Mouse (Mus musculus) neural tube, embryonic 15.5 days (tissue): Measurements from ENCODE around the gene Ubash3b. TPM values are rescaled to one million over a fixed set of nuclear protein-coding genes. Genes with fewer than 3 reads are reported as not detected.

Experiments used
- ATAC-seq: fragments of 200-750 bp; cut with Nextera tagmentation; 2 replicates; pipeline ENCODE4 v1.8.0; 2017; ENCODE audit warnings: mild to moderate bottlenecking, moderate TSS enrichment, moderate library complexity; ENCODE audit not compliant: low FRiP score
- H3K27ac ChIP-seq: fragments of 300-500 bp; sonication (generic); replicated peaks from 2 replicates; pipeline ENCODE4 v1.5.1; 2015; ENCODE audit warnings: mild to moderate bottlenecking, inconsistent platforms
- H3K27me3 ChIP-seq: fragments of 300-500 bp; sonication (generic); replicated peaks from 2 replicates; pipeline ENCODE4 v1.6.1; 2015; ENCODE audit warnings: inconsistent platforms
- H3K36me3 ChIP-seq: fragments of 300-500 bp; sonication (generic); 2 replicates; pipeline ENCODE4 v1.6.1; 2015; ENCODE audit warnings: inconsistent platforms
- H3K4me1 ChIP-seq: fragments of 300-500 bp; sonication (generic); 2 replicates; pipeline ENCODE4 v1.6.1; 2015; ENCODE audit warnings: inconsistent platforms
- H3K4me2 ChIP-seq: fragments of 300-500 bp; sonication (generic); 2 replicates; pipeline ENCODE4 v1.6.1; 2015; ENCODE audit warnings: inconsistent platforms, mild to moderate bottlenecking, moderate library complexity
- H3K4me3 ChIP-seq: fragments of 300-500 bp; sonication (generic); replicated peaks from 2 replicates; pipeline ENCODE4 v1.5.1; 2015; ENCODE audit warnings: mild to moderate bottlenecking, inconsistent platforms
- H3K9ac ChIP-seq: fragments of 300-500 bp; sonication (generic); replicated peaks from 2 replicates; pipeline ENCODE4 v1.6.1; 2015; ENCODE audit warnings: mild to moderate bottlenecking, inconsistent platforms
- H3K9me3 ChIP-seq: fragments of 300-500 bp; sonication (generic); replicated peaks from 2 replicates; pipeline ENCODE4 v1.6.1; 2016; ENCODE audit warnings: inconsistent platforms
- WGBS: fragments of 180-500 bp; shearing (Covaris S2); methylation state at CpG from one replicate; pipeline ENCODE4 v1.1.7; 2015; ENCODE audit warnings: mixed read lengths; 5-methylcytosine and 5-hydroxymethylcytosine counted together
- polyA plus RNA-seq: library from polyadenylated mRNA; unstranded; fragments of >200 nt; fragmentation: Nextera tagmentation; extraction: Ambion mirVana; gene quantifications from 2 replicates; pipeline ENCODE4 v1.2.1, GENCODE M21; 2015

Gene Ubash3b
- polyA plus RNA-seq, 1 experiment from 2014 or later: 28.4 TPM

DNA sequence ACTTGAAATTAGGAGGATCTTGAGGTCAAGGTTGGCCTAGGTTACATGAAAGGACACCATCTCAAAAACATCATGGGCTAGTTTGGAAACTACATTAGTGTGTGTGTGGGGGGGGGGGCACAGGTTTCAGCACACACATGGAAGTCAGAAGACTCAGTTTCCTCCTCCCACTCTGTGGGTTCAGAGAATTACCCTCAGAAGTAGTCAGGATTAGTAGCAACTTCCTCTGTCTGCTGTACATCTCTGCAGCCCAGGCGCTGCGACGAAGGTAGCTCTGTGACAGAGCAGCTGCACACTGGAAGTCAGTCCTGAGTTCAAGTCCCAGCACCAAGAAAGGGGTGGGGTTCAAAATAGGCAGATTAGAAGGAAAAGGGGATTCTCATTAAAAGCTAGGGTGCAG lies 32.2 kb downstream of the Ubash3b start:
- Histone ChIP-seq H3K27me3 (no peaks in the 10 kb centered on the region), H3K9me3 (no peaks in the 10 kb centered on the region), H3K4me2 (no peak overlapping the region), H3K4me1 (peaks cover 18% of the 10 kb centered on the region), H3K9ac (no peak overlapping the region), H3K27ac (peak overlapping the region; percentile 13; the same call in 1 of the 2 replicates), H3K4me3 (no peak overlapping the region), H3K36me3 (no peaks in the 10 kb centered on the region)
- WGBS: 95% methylated on average over 3 of the region's 3 CpGs
- no peak for ATAC-seq

DNA sequence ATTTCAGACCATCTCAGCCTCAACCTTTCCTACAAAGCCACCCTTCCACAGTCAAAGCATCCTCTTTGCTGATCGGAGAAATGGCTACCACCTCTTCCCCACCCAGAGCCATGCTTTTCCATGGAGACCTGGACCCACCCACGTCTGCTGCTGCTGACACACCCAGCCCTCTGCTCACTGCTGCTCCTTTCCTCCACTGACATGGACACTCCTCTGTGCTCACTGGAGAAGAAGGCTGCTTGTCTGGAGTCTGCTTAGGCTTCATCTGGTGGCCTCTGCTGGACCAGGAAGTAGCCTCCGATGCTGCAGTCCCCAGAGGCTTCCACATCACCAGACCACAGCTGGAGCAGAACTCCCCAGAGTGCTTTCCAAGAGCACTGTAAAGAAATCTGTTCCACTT lies 34.8 kb downstream of the Ubash3b start:
- H3K27me3 ChIP-seq: no peaks in the 10 kb centered on the region
- no peak for ATAC-seq
- H3K4me2 ChIP-seq: no peak overlapping the region
- peaks cover 28% of the 10 kb centered on the region for H3K4me1 ChIP-seq
- H3K4me3 ChIP-seq: no peak overlapping the region
- no peak overlapping the region for H3K9ac ChIP-seq
- 71% methylated on average over 3 of the region's 3 CpGs for WGBS
- no peak overlapping the region for H3K27ac ChIP-seq
- H3K36me3 ChIP-seq: no peaks in the 10 kb centered on the region
- no peaks in the 10 kb centered on the region for H3K9me3 ChIP-seq

DNA sequence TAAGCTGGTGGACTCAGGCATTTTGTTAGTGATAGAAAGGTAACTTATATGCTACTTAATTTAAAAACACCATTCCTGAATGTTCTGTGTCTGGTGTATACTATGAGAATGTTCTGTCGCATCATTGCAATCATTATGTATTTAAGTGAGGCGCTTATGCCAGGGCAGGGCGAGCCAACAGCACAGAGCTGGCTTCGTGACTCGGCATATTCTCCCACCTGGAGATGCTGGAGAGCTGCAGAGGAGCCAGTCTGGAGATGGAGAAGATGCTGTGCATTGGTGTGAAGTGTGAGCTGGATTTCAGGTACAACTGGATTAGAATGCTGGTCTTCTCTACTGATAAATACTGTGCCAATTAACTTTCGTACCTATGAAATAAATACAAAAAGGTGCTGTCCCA lies 37.2 kb downstream of the Ubash3b start:
- Histone ChIP-seq H3K4me1 (peaks cover 17% of the 10 kb centered on the region), H3K4me3 (no peak overlapping the region), H3K9ac (no peak overlapping the region), H3K36me3 (no peaks in the 10 kb centered on the region), H3K27ac (no peak overlapping the region), H3K4me2 (no peak overlapping the region), H3K27me3 (no peaks in the 10 kb centered on the region), H3K9me3 (no peaks in the 10 kb centered on the region)
- ATAC-seq: no peak
- 95% methylated on average over 6 of the region's 6 CpGs for WGBS

DNA sequence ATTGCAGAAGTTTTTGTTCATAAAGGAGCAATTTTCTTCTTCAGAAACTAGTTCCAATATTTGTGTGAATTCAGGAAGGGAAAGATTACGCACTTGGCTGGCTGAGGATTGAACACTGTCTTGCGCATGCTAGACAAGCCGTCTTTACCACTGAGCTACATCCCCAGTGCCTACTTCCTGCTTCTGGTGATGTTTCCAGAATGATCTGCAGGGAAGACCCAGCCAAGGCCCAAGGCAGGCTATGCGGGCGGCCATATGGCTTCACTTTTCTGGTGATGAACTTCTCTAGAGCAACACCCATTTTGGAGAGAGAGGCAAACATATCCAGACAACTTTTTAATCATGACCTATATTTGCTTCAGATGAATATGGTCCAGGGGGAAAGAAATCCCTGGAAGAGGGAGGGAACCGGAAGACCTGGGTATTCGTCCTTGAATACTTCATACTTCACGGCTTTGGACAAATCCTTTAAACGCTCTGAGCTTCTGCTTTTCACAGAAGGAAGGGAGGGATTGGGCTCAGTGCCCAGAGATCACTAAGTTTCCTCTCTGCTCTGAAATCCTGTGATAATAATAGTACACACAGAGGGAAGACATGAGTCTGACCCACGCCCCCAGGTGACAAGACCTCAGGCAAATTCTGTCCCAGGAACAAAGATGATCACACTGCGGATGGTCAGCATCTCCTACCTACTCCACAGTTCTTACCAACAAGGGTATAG lies 38.9 kb downstream of the Ubash3b start:
- H3K9me3 ChIP-seq: no peaks in the 10 kb centered on the region
- H3K4me2 ChIP-seq: no peak overlapping the region
- no peak overlapping the region for H3K4me3 ChIP-seq
- no peak overlapping the region for H3K27ac ChIP-seq
- H3K36me3 ChIP-seq: no peaks in the 10 kb centered on the region
- H3K27me3 ChIP-seq: no peaks in the 10 kb centered on the region
- H3K9ac ChIP-seq: no peak overlapping the region
- ATAC-seq: no peak
- peaks cover 24% of the 10 kb centered on the region for H3K4me1 ChIP-seq
- 78% methylated on average over 11 of the region's 11 CpGs for WGBS

DNA sequence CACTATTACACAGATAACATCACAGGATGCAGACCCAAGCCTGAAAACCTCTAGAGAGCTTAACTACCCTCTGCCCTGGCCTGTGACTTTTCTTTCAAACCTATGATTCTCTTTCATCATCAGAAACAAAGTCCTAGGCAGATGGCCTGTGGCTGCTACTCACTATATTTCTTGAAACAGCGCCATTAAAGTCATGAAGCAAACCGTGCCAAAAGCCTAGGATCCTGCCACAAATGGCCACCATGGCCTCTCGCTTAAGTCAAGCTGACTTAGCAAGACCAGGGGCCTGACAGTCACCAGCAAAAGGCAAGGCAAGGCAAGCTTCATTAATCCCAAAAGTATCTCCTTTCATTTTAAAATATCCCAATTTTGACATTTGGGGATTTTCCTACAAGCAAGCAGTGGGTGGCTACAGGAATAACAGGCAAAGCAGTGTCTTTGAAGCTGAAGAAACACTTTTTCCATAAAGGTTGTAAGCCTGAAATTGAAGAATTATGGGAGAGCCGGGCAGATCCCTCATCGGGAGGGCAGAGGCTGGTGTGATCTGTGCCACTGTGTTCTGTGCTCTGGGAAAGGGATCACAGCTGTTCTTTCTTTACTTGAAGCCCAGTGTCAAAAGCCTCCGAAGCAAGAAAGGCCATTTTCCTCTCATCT lies 39.7 kb downstream of the Ubash3b start:
- H3K27me3 ChIP-seq: no peaks in the 10 kb centered on the region
- 73% methylated on average over 6 of the region's 6 CpGs for WGBS
- no peak overlapping the region for H3K4me3 ChIP-seq
- no peak for ATAC-seq
- no peak overlapping the region for H3K4me2 ChIP-seq
- no peaks in the 10 kb centered on the region for H3K9me3 ChIP-seq
- H3K9ac ChIP-seq: no peak overlapping the region
- H3K27ac ChIP-seq: no peak overlapping the region
- H3K4me1 ChIP-seq: peaks cover 27% of the 10 kb centered on the region
- no peaks in the 10 kb centered on the region for H3K36me3 ChIP-seq

DNA sequence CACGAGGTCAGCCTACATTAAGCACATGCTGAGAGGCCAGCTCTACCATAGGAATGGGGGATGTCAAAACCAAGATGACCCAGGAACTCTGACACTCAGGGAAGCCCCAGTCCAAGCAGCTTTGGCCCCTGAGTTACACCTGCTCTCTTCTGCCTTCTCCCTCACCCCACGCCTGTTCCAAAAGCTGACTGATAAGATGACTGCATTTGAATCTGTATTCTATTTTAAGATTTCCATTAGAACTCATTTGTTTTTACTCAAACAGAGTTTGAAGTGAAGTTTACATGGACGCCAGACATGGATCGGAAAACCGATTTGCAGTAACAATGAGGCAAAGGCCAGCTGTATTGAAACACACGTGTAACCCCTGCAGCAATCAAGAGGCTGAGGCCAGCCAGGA lies 41.5 kb downstream of the Ubash3b start:
- Histone ChIP-seq H3K27me3 (no peaks in the 10 kb centered on the region), H3K36me3 (no peaks in the 10 kb centered on the region), H3K27ac (no peak overlapping the region), H3K4me1 (peaks cover 25% of the 10 kb centered on the region), H3K4me2 (no peak overlapping the region), H3K4me3 (no peak overlapping the region), H3K9me3 (no peaks in the 10 kb centered on the region), H3K9ac (no peak overlapping the region)
- 82% methylated on average over 6 of the region's 6 CpGs for WGBS
- ATAC-seq: no peak

DNA sequence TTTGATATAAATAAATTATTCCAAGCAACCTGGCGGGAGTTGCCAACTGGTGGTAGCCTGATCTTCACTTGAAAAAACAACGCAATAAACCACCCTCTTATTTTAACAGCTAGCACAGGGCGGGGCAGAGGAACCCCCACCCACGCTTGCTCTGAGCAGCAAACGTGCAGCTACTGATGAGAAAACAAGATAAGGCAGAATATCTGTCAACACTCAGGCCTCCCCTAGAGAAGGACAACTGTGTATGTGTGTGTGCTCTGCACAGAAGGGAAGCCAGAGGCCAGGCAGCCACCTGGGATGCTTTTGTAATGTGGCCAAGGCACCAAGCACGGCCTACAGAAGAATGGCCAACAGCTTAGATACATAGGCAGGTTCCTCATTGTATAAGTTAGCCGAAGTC lies 43.4 kb downstream of the Ubash3b start:
- peaks cover 25% of the 10 kb centered on the region for H3K4me1 ChIP-seq
- no peaks in the 10 kb centered on the region for H3K27me3 ChIP-seq
- ATAC-seq: no peak
- H3K4me2 ChIP-seq: no peak overlapping the region
- H3K9me3 ChIP-seq: no peaks in the 10 kb centered on the region
- WGBS: 65% methylated on average over 7 of the region's 7 CpGs
- H3K27ac ChIP-seq: no peak overlapping the region
- no peak overlapping the region for H3K9ac ChIP-seq
- H3K36me3 ChIP-seq: no peaks in the 10 kb centered on the region
- H3K4me3 ChIP-seq: no peak overlapping the region

DNA sequence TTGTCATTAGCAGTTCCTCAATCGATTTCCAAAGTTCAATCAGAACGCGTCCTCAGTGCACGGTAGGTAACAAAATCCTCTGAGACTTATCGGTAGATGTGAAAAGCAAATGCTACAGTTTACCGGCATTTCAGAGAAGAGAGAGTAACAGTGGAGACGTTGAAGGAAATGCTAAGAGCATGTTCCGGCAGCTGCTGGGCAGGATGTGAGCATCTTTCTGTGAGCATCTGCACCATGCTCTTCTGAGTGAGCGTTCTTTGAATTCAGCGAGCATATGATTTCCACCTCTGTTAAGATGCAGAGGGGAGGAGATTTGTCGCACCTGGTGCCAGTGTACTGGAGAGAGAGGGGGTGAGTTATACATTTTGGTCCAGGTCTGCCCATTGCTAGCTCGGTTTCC lies 45.4 kb downstream of the Ubash3b start:
- ATAC-seq: no peak
- no peak overlapping the region for H3K27ac ChIP-seq
- no peaks in the 10 kb centered on the region for H3K27me3 ChIP-seq
- no peak overlapping the region for H3K9ac ChIP-seq
- H3K9me3 ChIP-seq: no peaks in the 10 kb centered on the region
- peaks cover 12% of the 10 kb centered on the region for H3K4me1 ChIP-seq
- no peak overlapping the region for H3K4me3 ChIP-seq
- 89% methylated on average over 12 of the region's 12 CpGs for WGBS
- no peak overlapping the region for H3K4me2 ChIP-seq
- no peaks in the 10 kb centered on the region for H3K36me3 ChIP-seq

DNA sequence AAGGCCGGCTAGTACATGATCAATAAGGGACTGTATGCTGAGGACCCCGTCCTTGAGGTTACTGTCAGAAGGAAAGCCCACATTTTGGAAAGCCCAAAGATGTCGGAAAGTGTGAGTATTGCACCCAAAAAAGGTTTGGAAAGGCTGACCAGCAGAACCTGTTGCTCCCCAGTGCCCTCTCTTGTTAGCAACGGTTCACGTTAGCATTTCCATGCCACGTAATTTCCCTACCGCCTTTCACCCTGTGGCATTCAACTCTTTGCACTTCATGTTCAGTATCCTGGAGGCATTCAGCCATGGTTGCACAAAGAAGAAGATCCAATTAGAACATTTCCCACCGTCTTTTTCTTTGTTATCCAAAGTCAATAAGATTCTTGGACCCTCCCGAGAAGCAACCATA lies 47.1 kb downstream of the Ubash3b start:
- peaks cover 15% of the 10 kb centered on the region for H3K4me1 ChIP-seq
- no peak overlapping the region for H3K4me3 ChIP-seq
- no peaks in the 10 kb centered on the region for H3K36me3 ChIP-seq
- no peaks in the 10 kb centered on the region for H3K27me3 ChIP-seq
- ATAC-seq: no peak
- no peak overlapping the region for H3K9ac ChIP-seq
- no peak overlapping the region for H3K27ac ChIP-seq
- H3K9me3 ChIP-seq: no peaks in the 10 kb centered on the region
- no peak overlapping the region for H3K4me2 ChIP-seq
- 87% methylated on average over 9 of the region's 9 CpGs for WGBS

DNA sequence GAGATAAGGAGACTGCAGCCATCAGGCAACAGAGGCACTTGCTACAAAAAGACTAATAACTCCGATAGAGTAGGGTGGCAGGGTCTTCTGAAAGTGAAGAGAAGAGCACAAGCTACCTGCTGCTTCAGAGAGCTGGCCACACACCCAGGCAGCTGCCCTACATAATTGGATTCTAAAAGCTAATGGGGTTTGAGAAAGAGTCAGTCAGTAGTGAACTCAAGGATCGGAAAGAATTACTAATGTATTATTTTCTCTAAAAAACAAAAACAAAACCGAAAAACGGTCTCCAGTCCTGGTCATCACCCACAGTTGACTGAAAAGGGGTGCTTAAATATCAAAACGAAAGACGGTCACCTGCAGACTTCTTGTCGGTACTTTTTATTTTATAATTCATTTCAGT lies 51.7 kb downstream of the Ubash3b start:
- Histone ChIP-seq H3K27ac (0 out of 2 replicates have a peak overlapping the region, but pooled peaks have one; percentile 28), H3K4me3 (no peak overlapping the region), H3K36me3 (no peaks in the 10 kb centered on the region), H3K9ac (no peak overlapping the region), H3K4me2 (no peak overlapping the region), H3K4me1 (peaks cover 27% of the 10 kb centered on the region), H3K27me3 (no peaks in the 10 kb centered on the region), H3K9me3 (no peaks in the 10 kb centered on the region)
- no peak for ATAC-seq
- 89% methylated on average over 7 of the region's 7 CpGs for WGBS

DNA sequence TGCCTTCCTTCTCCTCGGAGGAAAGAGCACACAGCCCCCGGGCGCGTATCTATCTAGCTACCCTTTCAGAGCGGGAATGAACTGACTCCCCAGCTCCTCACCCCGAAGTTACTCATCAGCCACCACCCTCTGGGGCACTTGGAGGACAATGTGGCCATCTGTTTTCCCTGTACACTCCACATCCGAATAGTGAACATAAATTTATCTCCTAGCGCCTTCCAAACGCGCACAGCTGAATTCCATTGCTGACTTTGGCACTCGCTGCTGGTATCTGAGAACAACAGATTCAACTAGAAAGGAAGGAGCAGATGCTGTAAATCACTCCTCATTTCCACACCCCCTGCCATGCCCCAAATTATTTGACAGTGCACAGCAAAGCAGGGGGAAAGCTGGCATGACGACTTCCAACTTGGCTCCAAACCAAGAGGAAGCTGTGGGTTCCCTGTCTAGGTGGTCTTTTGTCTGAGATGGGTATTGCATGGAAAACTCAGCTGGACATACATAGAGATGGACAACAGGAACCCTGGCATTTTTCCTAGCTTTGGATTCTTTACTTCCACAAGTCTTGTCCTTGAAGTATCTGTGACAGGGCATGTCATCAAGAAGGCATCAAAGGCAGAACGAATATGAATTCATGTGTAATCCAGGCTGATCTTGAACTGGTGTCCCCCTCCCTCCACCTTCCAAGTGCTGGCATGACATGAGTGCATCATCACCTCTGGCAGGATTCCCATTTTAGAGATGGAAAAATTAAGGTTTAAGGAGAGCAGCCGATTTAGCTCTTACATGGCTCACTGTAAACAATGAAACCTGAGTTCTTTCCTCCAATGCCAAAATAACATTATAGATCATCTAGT lies 52.9 kb downstream of the Ubash3b start:
- peak; percentile 58 for ATAC-seq
- Histone ChIP-seq H3K9me3 (no peaks in the 10 kb centered on the region), H3K4me2 (peak overlapping the region; percentile 17; the same call in 1 of the 2 replicates), H3K4me1 (peaks cover 27% of the 10 kb centered on the region), H3K27ac (no peak overlapping the region; the same call in 1 of the 2 replicates), H3K36me3 (no peaks in the 10 kb centered on the region), H3K9ac (no peak overlapping the region), H3K4me3 (no peak overlapping the region), H3K27me3 (no peaks in the 10 kb centered on the region)
- 22% methylated on average over 14 of the region's 14 CpGs for WGBS
